Mouse (Mus musculus) A20 (cell line): ENCODE measurements at regions not wholly inside any gene's neighbourhood (a gene's known extent, or its start where the extent isn't known, plus 50 kb on each side); places are given as distances from the start of the nearest gene placed in this dataset.
A peak's percentile ranks its signal among the peaks of the same experiment; 100 is the strongest.

Experiments used
- DNase-seq: peaks from one replicate; pipeline ENCODE4 v3.0.0-alpha.2; 2011; ENCODE audit warnings: low read depth, low spot score

- DNase-seq, result peak; percentile 54
Measured at GRCm38 (mm10) chr10:38875667-38876245, 54.2 kb upstream of the Rfpl4b start.

GRCm38 (mm10) chr10:38879271-38879670 lies 57.7 kb upstream of the Rfpl4b start:
- no peak for DNase-seq

GRCm38 (mm10) chr10:38880642-38881187 lies 59.1 kb upstream of the Rfpl4b start:
- DNase-seq, result peak; percentile 26

- no peak for DNase-seq
Measured at GRCm38 (mm10) chr10:38882154-38882553, 60.6 kb upstream of the Rfpl4b start.

GRCm38 (mm10) chr10:38883816-38884599 lies 62.4 kb upstream of the Rfpl4b start:
- DNase-seq, result no peak

GRCm38 (mm10) chr10:38884641-38885040 lies 63.1 kb upstream of the Rfpl4b start:
- DNase-seq, result peak; percentile 33

GRCm38 (mm10) chr10:38886441-38886840 lies 64.9 kb upstream of the Rfpl4b start:
- DNase-seq, result no peak

- DNase-seq, result no peak
Measured at GRCm38 (mm10) chr10:38887896-38888295, 66.3 kb upstream of the Rfpl4b start.

- no peak for DNase-seq
Measured at GRCm38 (mm10) chr10:38894706-38895105, 70.6 kb upstream of the Lama4 start.

- no peak for DNase-seq
Measured at GRCm38 (mm10) chr10:38895656-38896055, 69.7 kb upstream of the Lama4 start.

- DNase-seq, result no peak
Measured at GRCm38 (mm10) chr10:38897573-38897972, 67.7 kb upstream of the Lama4 start.

GRCm38 (mm10) chr10:38906121-38906520 lies 59.2 kb upstream of the Lama4 start:
- DNase-seq, result no peak

- no peak for DNase-seq
Measured at GRCm38 (mm10) chr10:38907835-38908234, 57.5 kb upstream of the Lama4 start.

GRCm38 (mm10) chr10:38908277-38908676 lies 57.0 kb upstream of the Lama4 start:
- no peak for DNase-seq

- DNase-seq, result no peak
Measured at GRCm38 (mm10) chr10:38909152-38909732, 56.1 kb upstream of the Lama4 start.

- DNase-seq, result no peak
Measured at GRCm38 (mm10) chr10:38909843-38910242, 55.5 kb upstream of the Lama4 start.

- DNase-seq, result no peak
Measured at GRCm38 (mm10) chr10:38913013-38913412, 52.3 kb upstream of the Lama4 start.
